Mouse (Mus musculus) hematopoietic stem cell, adult 5-6 weeks (primary cell): ENCODE results near the gene Gabra2. TPM values are rescaled to one million over a fixed set of nuclear protein-coding genes. Genes with fewer than 3 reads are reported as not detected.

Experiments used
- ATAC-seq, 2 experiments: fragments of 125-278 bp in 1 of 2; replicated peaks in 1 of 2; 2 replicates each; pipeline ENCODE4 v1.8.0; 2016 to 2017; ENCODE audit warnings: inconsistent platforms in 2 of 2, mild to moderate bottlenecking in 2 of 2, moderate number of reproducible peaks in 2 of 2, low read depth in 1 of 2, moderate TSS enrichment in 1 of 2; ENCODE audit not compliant: low FRiP score in 2 of 2, poor library complexity in 2 of 2, severe bottlenecking in 2 of 2, insufficient read depth in 1 of 2, low TSS enrichment in 1 of 2
- total RNA-seq: library from RNA; stranded (forward); fragments of 172-1452, 232-1000 nt; gene quantifications from 2 replicates; pipeline ENCODE4 v1.2.3, GENCODE M21; 2017

Gabra2 gene
- not detected in 2 replicates for total RNA-seq

DNA sequence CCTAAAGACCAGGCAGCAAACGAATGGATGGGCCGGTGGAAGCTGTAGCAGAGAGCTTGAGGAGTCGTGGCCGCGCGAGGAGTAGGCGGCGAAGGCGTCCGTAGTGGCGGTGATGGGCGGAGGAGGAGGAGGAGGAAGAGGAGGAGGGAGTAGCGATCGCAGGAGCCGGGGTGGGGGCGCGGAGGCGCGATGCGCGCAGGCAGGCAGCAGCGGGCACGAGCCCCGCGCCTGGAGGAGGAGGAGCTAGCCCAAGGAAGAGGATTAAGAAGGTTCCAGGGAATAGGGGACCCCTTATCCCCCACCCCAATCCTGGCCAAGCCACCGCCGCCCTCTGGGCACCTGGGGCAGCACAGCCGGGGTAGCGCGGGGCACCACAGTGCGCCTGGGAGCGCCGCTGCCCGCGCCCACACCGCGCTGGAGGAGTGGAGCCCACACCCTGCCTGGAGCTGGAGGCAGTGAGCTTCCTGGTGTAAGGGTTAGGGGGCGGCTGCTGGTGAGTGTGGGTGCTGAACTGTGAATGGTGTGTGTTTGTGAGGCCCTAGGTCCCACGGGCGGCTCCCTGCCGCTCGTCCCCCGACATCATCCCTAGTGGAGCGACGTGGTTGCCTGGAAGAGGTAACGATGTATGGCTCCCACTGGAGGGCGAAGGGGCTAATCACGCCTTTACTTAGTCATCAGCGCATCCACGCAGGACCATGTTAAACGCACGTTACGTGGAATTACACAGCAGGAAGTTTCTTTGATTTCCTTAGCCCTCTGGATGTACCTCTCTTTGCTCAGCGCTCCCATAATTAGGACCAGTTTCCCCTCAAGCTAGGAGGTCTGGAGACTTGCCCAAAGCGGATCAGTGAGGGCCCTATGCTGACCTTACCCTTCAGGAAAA lies at the start of gene Gabra2:
Gene Gabra2 (minus strand): TSS at position 125 of the 883 bp plus-strand sequence.
- ATAC-seq, result no peak

GRCm38 (mm10) chr5:71136691-71137090 lies 41.0 kb upstream of the Gabra2 start:
- no peak for ATAC-seq

DNA sequence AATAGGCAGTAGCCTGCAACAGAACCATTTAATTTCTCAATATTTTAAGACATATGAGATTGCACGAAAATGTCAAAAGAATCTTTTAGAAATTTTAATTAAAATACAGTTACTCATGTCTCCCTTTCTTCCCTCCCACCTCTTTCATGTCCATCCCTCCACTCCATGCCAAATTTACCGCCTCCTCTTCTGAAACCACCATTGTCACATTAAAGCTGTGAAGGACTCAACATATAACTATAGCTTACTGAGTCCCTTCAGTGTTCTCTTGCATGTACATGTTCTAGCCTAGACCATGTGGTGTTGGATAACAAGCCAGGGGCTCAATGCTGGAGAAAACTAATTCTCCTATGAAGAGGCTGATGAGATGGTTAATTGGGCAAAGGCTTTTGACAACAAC lies 40.2 kb upstream of the Gabra2 start:
- ATAC-seq, result no peak

- ATAC-seq, result no peak
Measured at GRCm38 (mm10) chr5:71127721-71128120, 32.1 kb upstream of the Gabra2 start.

GRCm38 (mm10) chr5:71115216-71115615 lies 19.6 kb upstream of the Gabra2 start:
- ATAC-seq, result no peak

- ATAC-seq, result no peak
Measured at GRCm38 (mm10) chr5:71095180-71095579, 469 bp downstream of the Gabra2 start.

GRCm38 (mm10) chr5:71094776-71095175 lies 873 bp downstream of the Gabra2 start:
- ATAC-seq, result no peak

DNA sequence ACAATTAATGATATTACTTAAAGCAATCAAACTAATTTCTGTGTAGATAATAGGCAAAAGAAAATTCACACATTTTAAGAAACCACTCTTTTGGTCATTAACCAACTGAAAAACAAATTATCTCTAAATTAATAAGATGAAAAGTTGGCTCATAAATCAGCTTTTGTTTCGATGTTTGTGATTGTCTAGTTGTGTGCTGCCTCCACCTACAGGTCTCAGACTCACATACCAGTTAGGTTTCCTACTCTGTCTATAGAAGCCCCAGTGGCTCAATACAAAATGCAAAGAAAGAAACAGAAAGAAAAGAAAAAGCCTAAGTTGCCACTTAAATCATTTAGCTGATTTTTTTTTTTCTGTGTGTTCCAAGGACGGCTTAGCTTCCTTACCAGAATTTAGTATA lies 1.8 kb downstream of the Gabra2 start:
- no peak for ATAC-seq

GRCm38 (mm10) chr5:71092475-71092874 lies 3.2 kb downstream of the Gabra2 start:
- ATAC-seq, result no peak

DNA sequence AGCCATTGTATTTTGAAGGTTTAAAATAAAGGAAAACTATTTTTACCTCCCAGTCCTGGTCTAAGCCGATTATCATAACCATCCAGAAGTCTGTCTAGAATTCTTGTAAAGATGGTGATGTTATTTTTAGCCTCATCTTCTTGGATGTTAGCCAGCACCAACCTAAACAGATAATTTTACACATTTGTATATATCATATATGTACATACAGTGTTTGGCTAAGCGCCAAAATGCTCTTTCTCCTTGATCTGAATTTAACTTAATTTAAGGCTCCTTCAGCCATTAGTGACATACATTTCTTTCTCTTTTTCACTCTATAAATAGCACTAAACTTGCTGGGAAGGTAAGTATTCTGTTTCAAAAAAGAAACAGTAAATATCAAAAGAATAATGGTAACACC lies 3.7 kb downstream of the Gabra2 start:
- ATAC-seq, result no peak

DNA sequence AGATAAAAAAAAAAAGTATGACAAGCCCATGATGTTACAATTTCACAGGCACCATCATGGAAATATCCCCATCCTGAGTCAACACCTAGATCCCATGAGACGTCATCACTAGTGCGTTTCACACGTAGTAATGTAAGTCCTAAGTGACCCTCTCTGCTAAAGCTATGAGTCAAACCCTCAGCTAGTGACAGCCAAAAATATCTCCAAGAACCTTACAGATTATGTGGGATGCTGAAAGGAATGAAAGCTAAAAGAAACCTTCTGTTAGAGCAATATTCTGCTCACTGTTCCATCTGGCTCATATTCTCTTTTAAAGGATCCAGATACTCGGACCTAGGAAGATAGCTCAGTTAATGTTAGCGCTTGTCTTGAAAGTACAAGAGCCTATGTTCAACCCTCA lies 16.8 kb downstream of the Gabra2 start:
- no peak for ATAC-seq

DNA sequence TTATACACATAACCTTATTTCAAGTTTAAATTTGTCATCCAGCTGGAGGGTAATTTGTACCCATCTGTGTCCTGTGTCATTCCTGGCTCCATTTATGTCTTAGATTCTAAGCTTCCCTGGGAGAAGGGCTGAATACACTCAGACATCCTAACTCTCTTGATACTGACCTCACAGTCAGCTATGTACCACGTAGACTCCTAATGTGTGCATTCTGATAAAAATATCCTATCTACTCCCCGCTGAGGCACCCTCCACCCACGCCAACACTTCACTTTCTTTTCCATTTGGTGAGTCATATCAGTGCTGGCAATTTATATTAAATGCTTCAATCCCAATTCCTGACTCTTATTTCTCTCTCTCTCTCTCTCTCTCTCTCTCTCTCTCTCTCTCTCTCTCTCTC lies 34.0 kb downstream of the Gabra2 start:
- ATAC-seq, result no peak

GRCm38 (mm10) chr5:71058047-71058446 lies 37.6 kb downstream of the Gabra2 start:
- ATAC-seq, result no peak

DNA sequence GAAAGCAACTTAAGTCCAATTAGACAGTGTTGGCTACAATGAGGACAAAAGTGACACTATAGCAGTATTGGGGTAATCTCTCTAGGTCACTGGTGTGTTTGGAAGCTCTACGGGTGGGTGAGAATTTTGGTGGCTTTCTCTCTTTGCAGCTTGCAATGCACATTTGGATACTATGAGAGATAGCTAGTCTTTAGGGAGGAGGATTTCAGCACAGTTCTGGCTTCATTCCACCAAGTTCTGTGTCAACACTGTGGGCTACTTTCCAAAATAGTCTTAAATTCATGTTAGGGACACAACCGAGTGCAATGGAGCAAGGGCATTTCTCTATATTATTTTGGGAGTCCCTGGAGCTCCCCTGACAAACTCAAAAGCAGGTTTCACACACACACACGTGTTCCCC lies 58.3 kb downstream of the Gabra2 start:
- no peak for ATAC-seq

- no peak for ATAC-seq
Measured at GRCm38 (mm10) chr5:71025956-71026355, 69.7 kb downstream of the Gabra2 start.

DNA sequence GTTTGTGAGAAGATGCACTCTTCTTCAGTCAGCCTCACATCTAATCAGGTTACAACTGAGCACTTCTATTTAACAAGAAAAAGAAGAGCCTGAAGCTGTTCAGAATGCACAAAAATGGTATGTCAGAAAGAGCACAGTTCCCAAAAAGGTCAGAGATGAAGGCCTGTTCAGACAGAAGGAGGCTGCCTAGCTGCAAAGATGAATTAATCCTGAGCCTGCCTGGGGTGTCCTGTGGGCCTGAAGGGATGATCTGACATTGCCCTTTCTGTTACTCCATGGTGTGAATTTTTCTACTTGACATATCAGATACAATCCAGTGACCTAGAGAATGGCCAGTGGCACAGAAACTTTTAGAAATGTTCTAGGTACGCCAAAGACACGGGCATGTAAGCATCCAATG lies 83.9 kb downstream of the Gabra2 start:
- no peak for ATAC-seq

- ATAC-seq, result no peak
Measured at GRCm38 (mm10) chr5:71011271-71011670, 84.4 kb downstream of the Gabra2 start.

- ATAC-seq, result no peak
Measured at GRCm38 (mm10) chr5:71010797-71011196, 84.9 kb downstream of the Gabra2 start.
